ENCODE assay signal across 14 mouse cellular contexts in genomic region chr1:193089683-193090082, GRCm38 (mm10). TPM values are rescaled to one million over a fixed set of nuclear protein-coding genes. Genes with fewer than 3 reads are reported as not detected.
DNase-seq lines count a peak whose midpoint lies in the region; ATAC-seq and TF ChIP-seq lines count a peak whose summit lies in the region.
"Had no signal": no experiment of that assay in that cellular context is flagged by ENCODE, and none has a peak within 500 bp of the region (broad histone marks: within the 10 kb centered on the region; RNA-seq: fewer than 3 reads in every experiment).

No protein-coding gene starts in this region.

- peak; percentile 14 for DNase-seq in cerebellum, adult 9-11 months
- DNase-seq in cerebellum, adult 9-10 months: no peak
- DNase-seq in hindbrain, embryonic 11.5 days (ENCODE audit: low spot score): no peak
- no peak for DNase-seq in testis, postnatal 10 days (ENCODE audit: low spot score)
- DNase-seq in thymus, postnatal 36 days: no peak
- no peak for DNase-seq in frontal cortex, postnatal 14 days (ENCODE audit: low spot score in 2 of 2)
- DNase-seq: kidney, adult 18-20 months; liver, postnatal 0 days had no signal

- no peak for TF ChIP-seq POLR2A in testis, adult 2 months (IDR thresholded peaks at IDR 0.05; ENCODE audit: control insufficient read depth, low read depth, low read length)

- no peak for ATAC-seq in hindbrain, embryonic 15.5 days (ENCODE audit: low FRiP score, low read depth)
- ATAC-seq in hindbrain, embryonic 11.5 days (ENCODE audit: low FRiP score): no peak
- ATAC-seq: liver, postnatal 0 days had no signal

- no peak overlapping the region for H3K4me3 ChIP-seq in hindbrain, embryonic 15.5 days
- H3K4me3 ChIP-seq in hindbrain, embryonic 11.5 days (ENCODE audit: low read depth, low read length): no peak overlapping the region
- no peak overlapping the region for H3K4me3 ChIP-seq in testis, adult 2 months (ENCODE audit: control insufficient read depth, low read depth, low read length)
- H3K4me3 ChIP-seq: megakaryocyte, embryonic 14.5 days; myocyte had no signal

- peak overlapping the region; percentile 56 for H3K27ac ChIP-seq in hindbrain, embryonic 15.5 days (replicated peaks)
- H3K27ac ChIP-seq in hindbrain, embryonic 11.5 days (ENCODE audit: low read depth, low read length): no peak overlapping the region
- H3K27ac ChIP-seq in testis, adult 2 months (ENCODE audit: control insufficient read depth, insufficient read depth, low read depth, low read length): peak overlapping the region; percentile 28; the same call in 1 of the 2 replicates
- H3K27ac ChIP-seq: stomach, postnatal 0 days had no signal

- no peaks in the 10 kb centered on the region for H3K36me3 ChIP-seq in hindbrain, embryonic 15.5 days
- H3K36me3 ChIP-seq in hindbrain, embryonic 11.5 days (ENCODE audit: control insufficient read depth, insufficient read depth, low read length): no peaks in the 10 kb centered on the region
- H3K36me3 ChIP-seq in testis, adult 2 months (ENCODE audit: control insufficient read depth, insufficient read depth, low read length): no peaks in the 10 kb centered on the region

- H3K4me1 ChIP-seq in hindbrain, embryonic 15.5 days (replicated peaks): peaks cover 34% of the 10 kb centered on the region
- H3K4me1 ChIP-seq in hindbrain, embryonic 11.5 days (replicated peaks; ENCODE audit: control insufficient read depth, insufficient read depth, low read length): no peaks in the 10 kb centered on the region
- H3K4me1 ChIP-seq in testis, adult 2 months (ENCODE audit: control insufficient read depth, insufficient read depth, low read length): peaks cover 5% of the 10 kb centered on the region

- H3K9ac ChIP-seq in hindbrain, embryonic 15.5 days: no peak overlapping the region
- no peak overlapping the region for H3K9ac ChIP-seq in hindbrain, embryonic 11.5 days (ENCODE audit: low read depth, low read length)
- H3K9ac ChIP-seq: liver, postnatal 0 days had no signal

- H3K4me2 ChIP-seq in hindbrain, embryonic 15.5 days: no peak overlapping the region
- no peak overlapping the region for H3K4me2 ChIP-seq in hindbrain, embryonic 11.5 days (replicated peaks; ENCODE audit: low read depth, low read length)

- WGBS in hindbrain, embryonic 15.5 days: 70% methylated on average over 3 of the region's 3 CpGs
- 86% methylated on average over 3 of the region's 3 CpGs for WGBS in hindbrain, embryonic 11.5 days

- TF ChIP-seq CTCF in testis, adult 2 months (IDR thresholded peaks at IDR 0.05; ENCODE audit: control insufficient read depth, insufficient read depth, insufficient replicate concordance, low read depth, low read length): no peak

- H3K9me3 ChIP-seq in hindbrain, embryonic 15.5 days: no peaks in the 10 kb centered on the region
- no peaks in the 10 kb centered on the region for H3K9me3 ChIP-seq in hindbrain, embryonic 11.5 days (ENCODE audit: control insufficient read depth, low read length)
- H3K9me3 ChIP-seq: megakaryocyte, embryonic 14.5 days had no signal

- no peaks in the 10 kb centered on the region for H3K27me3 ChIP-seq in hindbrain, embryonic 15.5 days
- H3K27me3 ChIP-seq in hindbrain, embryonic 11.5 days (ENCODE audit: control insufficient read depth, insufficient read depth, low read length): no peaks in the 10 kb centered on the region
- H3K27me3 ChIP-seq in testis, adult 2 months (ENCODE audit: control insufficient read depth, insufficient read depth, low read length): no peaks in the 10 kb centered on the region

RNA-seq across cellular contexts. Expression of gene Diexf, which starts 40.4 kb away (rescaled TPM):
- polyA plus RNA-seq in hindbrain, embryonic 15.5 days (2015; fragmentation: Nextera tagmentation; extraction: Ambion mirVana): 6.7 and 7.2 TPM in 2 replicates
- polyA plus RNA-seq in hindbrain, embryonic 11.5 days (2014; fragmentation: Nextera tagmentation; extraction: Ambion mirVana): 11.5 and 12.7 TPM in 2 replicates
- 9.2 and 9.5 TPM in 2 replicates for polyA plus RNA-seq in testis, adult 2 months (2012; rRNA removed)

RNA-seq across cellular contexts. Expression of gene Syt14, which starts 54.1 kb away (rescaled TPM):
- 5.8 and 5.9 TPM in 2 replicates for polyA plus RNA-seq in hindbrain, embryonic 15.5 days (2015; fragmentation: Nextera tagmentation; extraction: Ambion mirVana)
- 7.4 and 8.7 TPM in 2 replicates for polyA plus RNA-seq in hindbrain, embryonic 11.5 days (2014; fragmentation: Nextera tagmentation; extraction: Ambion mirVana)
- polyA plus RNA-seq in testis, adult 2 months (2012; rRNA removed): 0.60 and 0.86 TPM in 2 replicates
- polyA plus RNA-seq: C2C12, myocyte had no signal
